Mouse (Mus musculus) CH12.LX (cell line): ENCODE data around the gene Dpp6. TPM values are rescaled to one million over a fixed set of nuclear protein-coding genes. Genes with fewer than 3 reads are reported as not detected.

Experiments used
- DNase-seq: peaks from one replicate; pipeline ENCODE4 v3.0.0-alpha.2; 2013; ENCODE audit errors: extremely low read depth
- H3K27ac ChIP-seq: 2 replicates; pipeline ENCODE4 v1.5.1; 2012; ENCODE audit warnings: low read depth, mild to moderate bottlenecking, control low read depth, moderate library complexity; ENCODE audit not compliant: insufficient read depth
- H3K27me3 ChIP-seq: replicated peaks from 2 replicates; pipeline ENCODE3; 2012; ENCODE audit warnings: inconsistent platforms
- H3K36me3 ChIP-seq, 2 experiments: replicated peaks in 1 of 2; 2 replicates each; pipeline versions ENCODE3 to v1.6.1; 2012; ENCODE audit warnings: inconsistent platforms in 1 of 2, low read length in 1 of 2, mild to moderate bottlenecking in 1 of 2, mixed read lengths in 1 of 2, moderate library complexity in 1 of 2; ENCODE audit not compliant: control insufficient read depth in 1 of 2, insufficient read depth in 1 of 2
- H3K4me1 ChIP-seq, 2 experiments: 2 replicates each; pipeline ENCODE4 v1.6.1; 2012; ENCODE audit warnings: inconsistent platforms in 1 of 2, moderate library complexity in 1 of 2; ENCODE audit not compliant: insufficient read depth in 2 of 2, control insufficient read depth in 1 of 2
- H3K4me2 ChIP-seq: 2 replicates; pipeline ENCODE4 v1.6.1; 2012; ENCODE audit warnings: low read depth, mild to moderate bottlenecking, control low read depth; ENCODE audit not compliant: poor library complexity, insufficient read depth, severe bottlenecking
- H3K4me3 ChIP-seq, 3 experiments: fragments of 150-350 bp in 1 of 3; sonication (generic) in 1 of 3; replicated peaks in 1 of 3; 2 replicates each; pipeline versions ENCODE3 to v1.5.1; 2011 to 2012; ENCODE audit warnings: low read depth in 2 of 3, low read length in 2 of 3, mild to moderate bottlenecking in 2 of 3, moderate library complexity in 2 of 3, control low read depth in 1 of 3, improper control_type of control experiment in 1 of 3, inconsistent platforms in 1 of 3, mixed read lengths in 1 of 3; ENCODE audit not compliant: poor library complexity in 1 of 3
- H3K79me2 ChIP-seq: replicated peaks from 2 replicates; pipeline ENCODE4 v1.6.1; 2012; ENCODE audit warnings: mild to moderate bottlenecking, moderate library complexity; ENCODE audit not compliant: control insufficient read depth, poor library complexity, insufficient read depth, severe bottlenecking; ENCODE audit errors: extremely low read depth
- H3K9ac ChIP-seq: 2 replicates; pipeline ENCODE4 v1.6.1; 2012; ENCODE audit warnings: low read depth, mild to moderate bottlenecking, control low read depth, moderate library complexity; ENCODE audit not compliant: insufficient read depth
- H3K9me3 ChIP-seq: replicated peaks from 2 replicates; pipeline ENCODE3; 2012; ENCODE audit warnings: low read length, inconsistent platforms, mixed read lengths
- BHLHE40 ChIP-seq: IDR thresholded peaks from 2 replicates; pipeline ENCODE4 v1.6.1; 2011; ENCODE audit warnings: mild to moderate bottlenecking, low read depth, low read length, improper control_type of control experiment
- CHD1 ChIP-seq: IDR thresholded peaks from 2 replicates; pipeline ENCODE4 v1.6.1; 2012; ENCODE audit warnings: low read depth, low read length, improper control_type of control experiment, inconsistent platforms
- CTCF ChIP-seq, 2 experiments: IDR thresholded peaks in 1 of 2; conservative IDR thresholded peaks in 1 of 2; 2 replicates each; pipeline ENCODE4 v1.5.1; 2011 to 2012; ENCODE audit warnings: low read depth in 2 of 2, low read length in 2 of 2, improper control_type of control experiment in 1 of 2, inconsistent platforms in 1 of 2, mild to moderate bottlenecking in 1 of 2, moderate library complexity in 1 of 2
- ELF1 ChIP-seq: IDR thresholded peaks from 2 replicates; pipeline ENCODE4 v1.6.1; 2014; ENCODE audit warnings: low read depth, mild to moderate bottlenecking, inconsistent platforms, low read length, improper control_type of control experiment
- EP300 ChIP-seq: IDR thresholded peaks from 2 replicates; pipeline ENCODE4 v1.6.1; 2011; ENCODE audit warnings: low read length, improper control_type of control experiment
- HCFC1 ChIP-seq: IDR thresholded peaks from 2 replicates; pipeline ENCODE4 v1.6.1; 2012; ENCODE audit warnings: low read depth, mild to moderate bottlenecking, inconsistent platforms, low read length, improper control_type of control experiment
- IRF4 ChIP-seq: IDR thresholded peaks from 2 replicates; pipeline ENCODE4 v1.6.1; 2014; ENCODE audit warnings: low read depth, mild to moderate bottlenecking, inconsistent platforms, low read length, improper control_type of control experiment
- JUN ChIP-seq: IDR thresholded peaks from 2 replicates; pipeline ENCODE4 v1.6.1; 2011; ENCODE audit warnings: low read depth, mild to moderate bottlenecking, low read length, improper control_type of control experiment, moderate library complexity; ENCODE audit not compliant: insufficient read depth
- KAT2A ChIP-seq: IDR thresholded peaks from 2 replicates; pipeline ENCODE4 v1.6.1; 2012; ENCODE audit warnings: low read length, improper control_type of control experiment, inconsistent platforms; ENCODE audit not compliant: insufficient replicate concordance
- MAZ ChIP-seq: IDR thresholded peaks from 2 replicates; pipeline ENCODE4 v1.6.1; 2012; ENCODE audit warnings: low read depth, mild to moderate bottlenecking, inconsistent platforms, low read length, improper control_type of control experiment, moderate library complexity
- MXI1 ChIP-seq: IDR thresholded peaks from 2 replicates; pipeline ENCODE4 v1.6.1; 2011; ENCODE audit warnings: mild to moderate bottlenecking, low read depth, low read length, improper control_type of control experiment
- NELFE ChIP-seq: IDR thresholded peaks from 2 replicates; pipeline ENCODE4 v1.6.1; 2011; ENCODE audit warnings: low read depth, low read length, improper control_type of control experiment
- PAX5 ChIP-seq: IDR thresholded peaks from 2 replicates; pipeline ENCODE4 v1.6.1; 2012; ENCODE audit warnings: low read length, inconsistent platforms, mixed read lengths
- POLR2A ChIP-seq: IDR thresholded peaks from 2 replicates; pipeline ENCODE4 v1.6.1; 2011; ENCODE audit warnings: low read depth, mild to moderate bottlenecking, improper control_type of control experiment, low read length
- POLR2AphosphoS2 ChIP-seq: IDR thresholded peaks from 2 replicates; pipeline ENCODE4 v1.6.1; 2011; ENCODE audit warnings: low read depth, low read length, improper control_type of control experiment
- RCOR1 ChIP-seq: conservative IDR thresholded peaks from 2 replicates; pipeline ENCODE4 v1.6.1; 2012; ENCODE audit warnings: low read depth, mild to moderate bottlenecking, inconsistent platforms, low read length, improper control_type of control experiment
- TBP ChIP-seq: conservative IDR thresholded peaks from 2 replicates; pipeline ENCODE4 v1.6.1; 2011; ENCODE audit warnings: low read depth, low read length, improper control_type of control experiment
- USF1 ChIP-seq: IDR thresholded peaks from 2 replicates; pipeline ENCODE4 v1.6.1; 2014; ENCODE audit warnings: low read depth, mild to moderate bottlenecking, inconsistent platforms, low read length, improper control_type of control experiment
- ZNF384 ChIP-seq: IDR thresholded peaks from 2 replicates; pipeline ENCODE4 v1.6.1; 2012; ENCODE audit warnings: low read depth, low read length, improper control_type of control experiment, inconsistent platforms
- dilution Hi-C: fragments of 300-500 bp; cut with MboI; formaldehyde crosslinking; loops from 2 replicates; pipeline ENCODE4 v1.14.3; 2020; ENCODE audit warnings: low sequenced_read_pairs; ENCODE audit not compliant: extremely low pct_unique_long_range_greater_than_20kb, extremely low pct_ligation_motif_present
- in situ Hi-C: fragments of 300-500 bp; cut with MboI; formaldehyde crosslinking; loops from 3 replicates; pipeline ENCODE4 v1.14.3; 2019; ENCODE audit warnings: low sequenced_read_pairs, low pct_ligation_motif_present, low pct_unique_long_range_greater_than_20kb, mixed read lengths
- polyA plus RNA-seq: library from polyadenylated mRNA; unstranded; fragments of >175 nt; gene quantifications from 2 replicates; pipeline ENCODE4 v1.2.1, GENCODE M21; 2012; ENCODE audit warnings: low read depth; ENCODE audit not compliant: insufficient read length
- total RNA-seq, 2 experiments: library from RNA; depleted of rRNA; stranded (reverse); fragments of 300-350 nt in 1 of 2; fragments of >200 nt in 1 of 2; gene quantifications; 2 replicates each; pipeline ENCODE4 v1.2.3; 2012 to 2014

The Dpp6 gene
- total and polyA plus RNA-seq, 3 experiments = not detected

- H3K9ac ChIP-seq = no peak overlapping the region
- H3K36me3 ChIP-seq = no peaks in the 10 kb centered on the region
- no peak overlapping the region for H3K4me2 ChIP-seq
- TF ChIP-seq MAZ = no peak
- TF ChIP-seq, all 38 proteins: peak for 0
- Histone ChIP-seq H3K9me3 (peaks cover 35% of the 10 kb centered on the region), H3K79me2 (no peaks in the 10 kb centered on the region), H3K4me3 (no peak overlapping the region), H3K4me1 (no peaks in the 10 kb centered on the region), H3K27me3 (no peaks in the 10 kb centered on the region), H3K27ac (no peak overlapping the region)
- DNase-seq = no peak
- dilution Hi-C loops (no loop called here), in situ Hi-C loops (no loop called here)
Observed at GRCm38 (mm10) chr5:27161122-27161645, 344.2 kb downstream of the Dpp6 start.

- in situ Hi-C loops (no loop called here), dilution Hi-C loops (no loop called here)
- H3K4me1 ChIP-seq = no peaks in the 10 kb centered on the region
Observed at GRCm38 (mm10) chr5:27168550-27168949, 351.5 kb downstream of the Dpp6 start.

GRCm38 (mm10) chr5:27184963-27185362 is 368.0 kb downstream of the Dpp6 start:
- Histone ChIP-seq H3K9me3 (peaks cover 29% of the 10 kb centered on the region), H3K36me3 (no peaks in the 10 kb centered on the region), H3K4me3 (no peak overlapping the region), H3K27me3 (no peaks in the 10 kb centered on the region), H3K79me2 (no peaks in the 10 kb centered on the region), H3K4me1 (no peaks in the 10 kb centered on the region), H3K27ac (no peak overlapping the region), H3K4me2 (no peak overlapping the region), H3K9ac (no peak overlapping the region)
- in situ Hi-C loops (no loop called here), dilution Hi-C loops (no loop called here)
- no peak for DNase-seq
- TF ChIP-seq MXI1 (no peak), MAZ (no peak)

More at GRCm38 (mm10) chr5:27168550-27168949, 351.5 kb downstream of the Dpp6 start:
- Histone ChIP-seq H3K36me3 (no peaks in the 10 kb centered on the region), H3K27ac (no peak overlapping the region), H3K27me3 (no peaks in the 10 kb centered on the region), H3K4me3 (no peak overlapping the region), H3K4me2 (no peak overlapping the region), H3K9ac (no peak overlapping the region), H3K9me3 (peaks cover 23% of the 10 kb centered on the region), H3K79me2 (no peaks in the 10 kb centered on the region)
- DNase-seq = no peak
- TF ChIP-seq JUN (no peak), IRF4 (no peak), BHLHE40 (no peak), KAT2A (no peak), USF1 (no peak), POLR2AphosphoS2 (no peak), TBP (no peak), RCOR1 (no peak), HCFC1 (no peak), ELF1 (no peak), MAZ (no peak), CTCF (conservative IDR thresholded peaks at IDR 0.05 in 1 of 2, IDR thresholded peaks at IDR 0.05 in 1 of 2; ENCODE audit: low read depth in 2 of 2, low read length in 2 of 2) (no peak), NELFE (no peak), ZNF384 (no peak), CHD1 (no peak), POLR2A (no peak), PAX5 (no peak), MXI1 (no peak), EP300 (no peak)
